Mouse (Mus musculus) testis, adult 2 months (tissue): ENCODE data around the gene Pnmal1. TPM values are rescaled to one million over a fixed set of nuclear protein-coding genes. Genes with fewer than 3 reads are reported as not detected.

Experiments
- H3K27ac ChIP-seq: fragments of 200-500 bp; 2 replicates; pipeline ENCODE4 v1.5.1; 2012; ENCODE audit warnings: low read depth, low read length; ENCODE audit not compliant: control insufficient read depth, insufficient read depth
- H3K27me3 ChIP-seq: fragments of 200-500 bp; 2 replicates; pipeline ENCODE4 v1.6.1; 2012; ENCODE audit warnings: mild to moderate bottlenecking, low read length, moderate library complexity; ENCODE audit not compliant: control insufficient read depth, insufficient read depth
- H3K36me3 ChIP-seq: fragments of 200-500 bp; 2 replicates; pipeline ENCODE4 v1.6.1; 2012; ENCODE audit warnings: mild to moderate bottlenecking, low read length; ENCODE audit not compliant: control insufficient read depth, insufficient read depth
- H3K4me1 ChIP-seq: fragments of 200-500 bp; 2 replicates; pipeline ENCODE4 v1.6.1; 2012; ENCODE audit warnings: low read length; ENCODE audit not compliant: control insufficient read depth, insufficient read depth
- H3K4me3 ChIP-seq: fragments of 200-500 bp; 2 replicates; pipeline ENCODE4 v1.5.1; 2012; ENCODE audit warnings: low read depth, mild to moderate bottlenecking, low read length, moderate library complexity, mixed read lengths; ENCODE audit not compliant: control insufficient read depth
- CTCF ChIP-seq: fragments of 200-500 bp; IDR thresholded peaks from 2 replicates; pipeline ENCODE4 v1.5.1; 2012; ENCODE audit warnings: low read depth, mild to moderate bottlenecking, inconsistent platforms, low read length, moderate library complexity; ENCODE audit not compliant: control insufficient read depth, insufficient read depth, insufficient replicate concordance
- POLR2A ChIP-seq: fragments of 200-500 bp; IDR thresholded peaks from 2 replicates; pipeline ENCODE4 v1.6.1; 2012; ENCODE audit warnings: low read depth, mild to moderate bottlenecking, inconsistent platforms, low read length, moderate library complexity; ENCODE audit not compliant: control insufficient read depth
- polyA plus RNA-seq: library from polyadenylated mRNA; depleted of rRNA; stranded (reverse); fragments of >200 nt; gene quantifications from 2 replicates; pipeline ENCODE4 v1.2.3, GENCODE M21; 2012

Pnmal1 gene
- polyA plus RNA-seq, 1 experiment: 7.6 TPM

DNA sequence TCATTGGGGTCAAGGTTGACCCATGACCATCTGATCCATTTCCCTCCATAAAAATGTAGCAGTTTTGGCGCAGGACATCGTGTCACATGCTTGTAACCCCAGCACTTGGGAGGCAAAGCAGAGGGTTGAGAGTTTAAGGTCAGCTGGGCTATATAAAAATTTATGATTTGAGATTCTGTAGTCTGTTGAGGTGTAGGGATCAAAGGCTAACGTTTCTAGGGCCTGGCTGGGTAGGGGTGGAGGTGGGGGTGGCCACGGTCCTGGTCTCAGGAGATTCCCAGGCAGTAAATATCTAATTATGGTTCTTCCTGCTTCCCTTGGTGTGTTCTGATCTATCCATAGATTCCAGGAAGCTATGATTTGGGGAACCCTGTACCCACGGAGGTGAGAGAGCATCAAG, 2.2 kb downstream of the Pnmal1 start:
- Histone ChIP-seq H3K36me3 (no peaks in the 10 kb centered on the region), H3K27ac (no peak overlapping the region), H3K4me3 (no peak overlapping the region), H3K4me1 (peaks cover 19% of the 10 kb centered on the region), H3K27me3 (no peaks in the 10 kb centered on the region)
- TF ChIP-seq POLR2A (no peak), CTCF (no peak)

DNA sequence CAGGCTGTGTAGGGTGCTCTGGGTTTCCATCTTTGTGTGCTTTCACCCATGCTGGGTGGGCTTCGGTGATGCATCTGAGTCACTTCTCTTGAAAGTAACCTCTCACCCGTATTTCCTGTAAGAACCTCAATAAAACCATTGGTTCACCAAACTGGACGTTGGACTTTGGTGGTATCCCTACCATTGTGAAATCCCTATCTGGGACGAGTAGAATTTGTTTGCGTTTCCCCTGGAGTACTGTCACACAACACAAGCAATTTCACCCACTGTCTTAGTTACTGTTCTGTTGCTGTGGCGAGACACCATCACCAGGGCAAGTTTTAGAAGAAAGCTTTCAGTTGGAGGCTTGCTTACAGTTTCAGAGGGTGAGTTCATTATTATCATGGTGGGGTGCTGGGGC, 8.9 kb downstream of the Pnmal1 start:
- Histone ChIP-seq H3K4me1 (no peaks in the 10 kb centered on the region), H3K27me3 (no peaks in the 10 kb centered on the region), H3K4me3 (no peak overlapping the region), H3K27ac (no peak overlapping the region), H3K36me3 (no peaks in the 10 kb centered on the region)
- no peak for TF ChIP-seq CTCF
- no peak for TF ChIP-seq POLR2A

DNA sequence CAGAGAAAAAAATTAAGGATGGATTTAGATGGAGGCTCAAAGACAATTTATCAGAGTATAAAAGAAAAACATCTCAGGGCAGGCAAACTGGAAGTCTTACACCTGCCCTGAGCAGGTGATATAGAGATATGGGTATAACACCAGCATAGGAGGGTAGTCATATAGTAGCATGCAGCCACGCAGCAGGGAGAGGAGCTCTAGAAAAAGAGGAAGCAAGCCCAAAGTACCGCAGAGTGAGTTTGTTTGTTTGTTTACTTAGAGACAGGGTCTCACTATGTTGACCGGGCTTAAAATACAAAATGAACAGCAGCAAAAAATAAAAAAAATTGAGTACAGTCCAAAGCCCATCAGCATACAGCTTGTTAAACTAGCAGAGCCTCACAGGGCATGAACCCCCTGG, 11.7 kb downstream of the Pnmal1 start:
- H3K36me3 ChIP-seq: no peaks in the 10 kb centered on the region
- no peak overlapping the region for H3K27ac ChIP-seq
- no peak overlapping the region for H3K4me3 ChIP-seq
- H3K27me3 ChIP-seq: no peaks in the 10 kb centered on the region
- no peaks in the 10 kb centered on the region for H3K4me1 ChIP-seq
- no peak for TF ChIP-seq CTCF
- no peak for TF ChIP-seq POLR2A

DNA sequence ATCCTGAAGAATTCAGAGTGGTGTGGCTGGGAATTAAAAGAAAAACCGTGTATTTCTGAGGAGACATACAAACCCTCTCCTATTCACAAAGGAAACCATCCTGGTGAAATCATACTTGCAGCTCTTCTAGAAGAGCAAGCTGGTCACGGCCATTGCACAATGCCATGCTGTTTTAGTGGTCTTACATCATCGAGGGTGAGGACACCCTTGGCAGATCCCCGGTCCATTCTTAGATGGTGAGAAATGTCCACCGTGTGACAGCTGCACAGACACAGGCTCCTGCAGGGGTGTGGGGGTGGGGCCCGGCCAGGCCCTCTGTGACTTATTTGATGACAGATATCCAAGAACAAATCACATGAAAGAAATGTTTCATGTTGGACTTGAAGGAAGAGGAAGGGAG, 14.5 kb downstream of the Pnmal1 start:
- Histone ChIP-seq H3K27me3 (no peaks in the 10 kb centered on the region), H3K36me3 (no peaks in the 10 kb centered on the region), H3K4me1 (no peaks in the 10 kb centered on the region), H3K27ac (no peak overlapping the region), H3K4me3 (no peak overlapping the region)
- TF ChIP-seq POLR2A (no peak), CTCF (no peak)

DNA sequence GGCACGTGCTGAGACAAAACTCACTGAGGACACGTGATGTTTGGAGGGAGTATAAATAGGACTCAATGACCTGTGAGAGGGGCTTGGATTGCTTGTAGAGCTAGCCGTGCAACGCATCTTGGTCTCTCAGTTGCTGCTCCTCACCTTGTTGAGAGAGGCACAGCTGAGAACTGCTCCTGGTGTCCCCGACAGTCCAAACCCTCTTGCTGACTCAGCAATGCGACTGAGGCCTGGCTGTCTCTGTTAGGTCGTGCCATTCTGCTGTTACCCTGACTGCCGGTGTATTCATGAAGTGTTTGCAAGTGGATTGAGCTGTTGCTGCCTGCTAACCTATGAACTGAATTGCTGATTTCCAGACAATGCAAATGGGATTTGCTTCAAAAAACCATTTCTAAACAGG, 16.8 kb downstream of the Pnmal1 start:
- Histone ChIP-seq H3K4me3 (no peak overlapping the region), H3K36me3 (no peaks in the 10 kb centered on the region), H3K4me1 (peaks cover 5% of the 10 kb centered on the region), H3K27ac (no peak overlapping the region), H3K27me3 (no peaks in the 10 kb centered on the region)
- TF ChIP-seq CTCF: no peak
- no peak for TF ChIP-seq POLR2A

DNA sequence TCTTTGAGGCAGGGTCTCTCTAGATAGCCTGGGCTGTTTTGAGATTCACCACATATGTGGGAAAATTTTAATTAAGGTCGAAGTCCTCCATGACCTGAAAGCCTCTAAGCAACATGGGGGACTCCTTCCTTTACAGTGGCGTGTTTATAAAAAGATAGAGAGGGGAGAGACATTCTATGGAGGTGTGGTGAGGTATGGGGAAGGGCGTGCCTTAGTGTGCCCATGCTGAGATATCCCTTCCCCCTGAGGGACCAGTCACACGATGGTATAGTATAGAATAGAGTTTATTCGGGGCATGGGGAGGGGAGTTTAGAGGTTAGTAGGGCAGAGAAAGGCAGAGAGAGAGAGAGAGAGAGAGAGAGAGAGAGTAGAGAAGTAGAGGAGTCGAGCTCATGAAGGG, 18.7 kb downstream of the Pnmal1 start:
- Histone ChIP-seq H3K36me3 (no peaks in the 10 kb centered on the region), H3K4me3 (no peak overlapping the region), H3K27ac (no peak overlapping the region), H3K4me1 (peaks cover 7% of the 10 kb centered on the region), H3K27me3 (no peaks in the 10 kb centered on the region)
- no peak for TF ChIP-seq CTCF
- no peak for TF ChIP-seq POLR2A

DNA sequence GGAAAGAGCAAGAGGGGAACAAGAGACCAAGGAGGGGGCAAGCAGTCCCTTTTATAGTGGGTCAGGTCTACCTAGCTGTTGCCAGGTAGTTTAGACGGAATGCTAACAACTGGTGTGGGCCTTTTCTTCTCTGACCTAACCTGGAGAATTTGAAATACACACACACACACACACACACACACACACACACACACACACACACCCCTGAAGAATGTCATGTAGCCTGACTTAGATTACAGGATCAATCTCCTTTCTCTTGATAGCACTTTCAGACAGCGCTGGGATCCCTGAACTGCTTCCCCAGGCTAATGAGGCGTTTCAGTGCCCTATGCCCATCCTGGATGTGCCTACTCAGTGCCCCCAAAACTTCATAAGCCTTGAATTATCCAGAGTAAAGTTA, 19.1 kb downstream of the Pnmal1 start:
- H3K36me3 ChIP-seq: no peaks in the 10 kb centered on the region
- TF ChIP-seq POLR2A (no peak), CTCF (no peak)
- H3K4me1 ChIP-seq: peaks cover 7% of the 10 kb centered on the region
- H3K27me3 ChIP-seq: no peaks in the 10 kb centered on the region
- no peak overlapping the region for H3K27ac ChIP-seq
- no peak overlapping the region for H3K4me3 ChIP-seq

DNA sequence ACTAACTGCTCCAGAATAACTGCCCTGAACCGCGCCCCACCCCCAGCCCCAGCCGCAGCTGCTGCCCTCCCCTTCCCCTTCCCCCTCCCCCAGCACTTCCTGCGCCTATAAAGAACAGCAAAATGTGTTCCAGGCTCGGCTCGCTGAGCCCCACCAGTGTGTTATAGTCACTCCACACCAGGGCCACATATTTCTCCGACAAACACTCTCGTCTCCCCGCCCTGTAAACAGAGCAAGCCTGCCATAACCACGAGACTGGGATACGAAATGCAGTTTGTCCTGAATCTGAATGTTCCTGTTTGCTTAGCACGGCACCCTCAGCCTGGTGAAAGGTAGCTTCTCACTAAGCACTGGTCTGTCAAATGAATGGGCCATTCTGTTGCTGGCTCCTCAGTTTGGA, 20.9 kb downstream of the Pnmal1 start:
- no peaks in the 10 kb centered on the region for H3K36me3 ChIP-seq
- no peak overlapping the region for H3K27ac ChIP-seq
- peaks cover 7% of the 10 kb centered on the region for H3K4me1 ChIP-seq
- H3K27me3 ChIP-seq: no peaks in the 10 kb centered on the region
- H3K4me3 ChIP-seq: peak overlapping the region; percentile 59
- TF ChIP-seq CTCF (no peak), POLR2A (no peak)
